Mouse (Mus musculus) lung, adult 2 months (tissue): Measurements from ENCODE around the gene Papola. TPM values are rescaled to one million over a fixed set of nuclear protein-coding genes. Genes with fewer than 3 reads are reported as not detected.
"Not testable (repeated sequence)": the region's sequence is repeated elsewhere in the genome, so short reads cannot be mapped to it uniquely, and the experiment has no call there.

ENCODE experiments used
- DNase-seq: peaks from one replicate; pipeline ENCODE4 v3.0.0; 2022
- H3K4me1 ChIP-seq: fragments of 200-500 bp; 2 replicates; pipeline ENCODE4 v1.6.1; 2011; ENCODE audit warnings: low read length; ENCODE audit not compliant: control insufficient read depth, insufficient read depth
- H3K4me3 ChIP-seq: fragments of 200-500 bp; replicated peaks from 2 replicates; pipeline ENCODE3; 2011; ENCODE audit warnings: low read depth, mild to moderate bottlenecking, control low read depth, low read length; ENCODE audit errors: extremely low read depth
- CTCF ChIP-seq: fragments of 200-500 bp; IDR thresholded peaks from 2 replicates; pipeline ENCODE4 v1.5.1; 2011; ENCODE audit warnings: mild to moderate bottlenecking, low read length, control low read depth; ENCODE audit not compliant: insufficient read depth
- POLR2A ChIP-seq: fragments of 200-500 bp; IDR thresholded peaks from 2 replicates; pipeline ENCODE4 v1.6.1; 2011; ENCODE audit warnings: low read depth, mild to moderate bottlenecking, control low read depth, low read length, borderline replicate concordance; ENCODE audit errors: extremely low read depth
- WGBS: fragments of 180-500 bp; shearing (Covaris S2); methylation state at CpG from one replicate; pipeline ENCODE4 v1.1.7; 2018; 5-methylcytosine and 5-hydroxymethylcytosine counted together
- polyA plus RNA-seq: library from polyadenylated mRNA; depleted of rRNA; stranded (reverse); fragments of >200 nt; gene quantifications from 2 replicates; pipeline ENCODE4 v1.2.3, GENCODE M21; 2012

Papola gene
- polyA plus RNA-seq, 1 experiment, result 40.4 TPM

DNA sequence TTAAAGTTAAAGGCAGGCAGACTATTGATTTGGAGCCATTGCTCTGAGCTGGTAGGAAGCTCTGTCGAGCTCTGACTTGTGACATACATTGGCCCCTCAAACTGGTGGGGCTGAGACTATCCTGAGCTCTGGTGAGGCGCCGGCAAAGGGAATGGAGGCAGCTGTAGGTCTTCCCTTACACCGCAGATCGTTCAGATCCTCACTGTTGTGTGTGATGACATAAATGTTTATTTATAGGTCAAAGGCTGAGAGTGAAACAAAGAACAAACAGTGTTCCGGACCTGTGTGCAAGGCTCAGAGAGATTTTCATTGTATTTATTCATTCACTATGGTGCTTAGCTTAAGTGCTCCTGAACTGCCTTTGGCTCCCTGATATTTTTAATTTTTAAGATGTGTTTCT, 50.4 kb downstream of the Papola start:
- TF ChIP-seq CTCF (no peak), POLR2A (no peak)
- Histone ChIP-seq H3K4me3 (no peak overlapping the region), H3K4me1 (no peaks in the 10 kb centered on the region)
- WGBS, result 38% methylated on average over 6 of the region's 6 CpGs
- DNase-seq, result no peak

DNA sequence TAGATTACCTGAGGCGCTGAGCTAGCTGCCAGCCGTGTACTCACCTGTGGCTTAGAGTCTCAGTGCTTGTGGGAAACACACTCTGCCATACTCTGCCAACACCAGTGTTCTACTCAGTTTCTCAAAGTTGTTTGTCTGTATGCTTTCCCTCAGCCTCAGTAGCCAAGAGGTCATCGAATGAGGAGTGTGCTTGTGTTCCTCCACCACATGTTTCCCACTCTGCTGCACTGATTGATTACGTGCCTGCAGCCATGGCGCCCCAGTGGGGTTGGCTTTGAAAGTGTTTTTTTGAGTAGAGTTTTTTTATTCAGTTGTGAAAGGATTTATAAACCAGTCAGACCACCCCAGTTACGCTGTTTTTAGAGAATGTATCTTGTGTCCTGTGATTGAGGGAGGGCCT, 51.1 kb downstream of the Papola start:
- Histone ChIP-seq H3K4me1 (no peaks in the 10 kb centered on the region), H3K4me3 (no peak overlapping the region)
- no peak for TF ChIP-seq POLR2A
- TF ChIP-seq CTCF, result no peak
- no peak for DNase-seq
- 76% methylated on average over 6 of the region's 6 CpGs for WGBS

DNA sequence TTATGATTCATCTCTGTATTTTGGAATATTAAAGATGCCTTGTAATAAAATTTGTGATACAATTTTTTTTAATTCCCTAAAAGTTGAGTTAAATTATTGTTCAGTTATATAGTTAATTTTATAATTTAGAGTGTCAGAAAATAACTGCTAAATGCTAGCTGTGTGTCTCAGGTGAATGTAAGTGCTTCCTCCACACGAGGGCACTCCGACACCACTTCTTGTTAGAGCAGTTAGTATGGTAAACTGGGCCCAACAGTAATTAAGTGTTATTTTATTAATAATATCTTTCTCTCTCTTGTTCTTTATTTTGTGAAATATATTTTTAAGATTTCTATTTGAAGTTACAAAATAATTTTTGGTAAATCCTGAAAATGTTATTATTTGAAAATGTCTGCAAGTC, 51.7 kb downstream of the Papola start:
- 0 out of 2 replicates have a peak, but pooled peaks have one; percentile 35 for TF ChIP-seq CTCF
- TF ChIP-seq POLR2A, result no peak
- DNase-seq, result no peak
- 74% methylated on average over 2 of the region's 2 CpGs for WGBS
- no peak overlapping the region for H3K4me3 ChIP-seq
- no peaks in the 10 kb centered on the region for H3K4me1 ChIP-seq

DNA sequence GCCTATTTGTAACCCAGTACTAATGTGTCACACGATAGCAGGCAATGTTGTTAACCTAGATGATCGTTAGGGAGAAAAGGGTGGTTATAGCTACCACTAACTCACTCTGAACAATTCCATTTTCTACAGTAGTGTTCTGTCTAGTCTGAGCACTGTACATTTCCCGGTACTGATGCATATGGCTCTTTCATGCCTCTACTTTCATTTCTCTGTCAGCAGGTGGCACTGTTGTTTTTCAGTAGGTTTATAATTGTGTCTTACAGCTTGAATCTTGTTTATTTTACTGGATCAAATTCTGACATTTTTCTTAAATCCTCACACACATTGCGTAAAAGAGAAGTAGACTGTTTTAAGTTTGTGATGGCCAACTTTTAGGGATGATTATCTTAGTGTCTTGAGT, 54.6 kb downstream of the Papola start:
- no peak for DNase-seq
- TF ChIP-seq CTCF, result no peak
- no peak for TF ChIP-seq POLR2A
- WGBS, result 71% methylated on average over 4 of the region's 4 CpGs

DNA sequence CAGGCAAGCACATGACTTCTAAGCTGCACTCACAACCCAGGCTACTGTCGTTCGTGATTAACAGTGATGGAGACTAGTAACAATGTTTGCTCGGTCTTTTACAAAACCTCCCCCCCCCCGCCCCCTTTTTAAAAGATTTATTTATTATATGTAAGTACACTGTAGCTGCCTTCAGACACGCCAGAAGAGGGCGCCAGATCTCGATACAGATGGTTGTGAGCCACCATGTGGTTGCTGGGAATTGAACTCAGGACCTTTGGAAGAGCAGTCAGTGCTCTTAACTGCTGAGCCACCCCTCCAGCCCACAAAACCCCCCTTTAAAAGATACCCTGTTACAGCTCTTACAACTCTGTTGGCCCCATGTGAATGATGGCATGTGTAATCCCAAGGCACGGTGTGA, 56.1 kb downstream of the Papola start:
- WGBS, result 95% methylated on average over 8 of the region's 8 CpGs
- DNase-seq, H3K4me3 ChIP-seq, H3K4me1 ChIP-seq: not testable (repeated sequence)

More for the DNA sequence above, 54.6 kb downstream of the Papola start:
- Histone ChIP-seq H3K4me3 (no peak overlapping the region), H3K4me1 (no peaks in the 10 kb centered on the region)

DNA sequence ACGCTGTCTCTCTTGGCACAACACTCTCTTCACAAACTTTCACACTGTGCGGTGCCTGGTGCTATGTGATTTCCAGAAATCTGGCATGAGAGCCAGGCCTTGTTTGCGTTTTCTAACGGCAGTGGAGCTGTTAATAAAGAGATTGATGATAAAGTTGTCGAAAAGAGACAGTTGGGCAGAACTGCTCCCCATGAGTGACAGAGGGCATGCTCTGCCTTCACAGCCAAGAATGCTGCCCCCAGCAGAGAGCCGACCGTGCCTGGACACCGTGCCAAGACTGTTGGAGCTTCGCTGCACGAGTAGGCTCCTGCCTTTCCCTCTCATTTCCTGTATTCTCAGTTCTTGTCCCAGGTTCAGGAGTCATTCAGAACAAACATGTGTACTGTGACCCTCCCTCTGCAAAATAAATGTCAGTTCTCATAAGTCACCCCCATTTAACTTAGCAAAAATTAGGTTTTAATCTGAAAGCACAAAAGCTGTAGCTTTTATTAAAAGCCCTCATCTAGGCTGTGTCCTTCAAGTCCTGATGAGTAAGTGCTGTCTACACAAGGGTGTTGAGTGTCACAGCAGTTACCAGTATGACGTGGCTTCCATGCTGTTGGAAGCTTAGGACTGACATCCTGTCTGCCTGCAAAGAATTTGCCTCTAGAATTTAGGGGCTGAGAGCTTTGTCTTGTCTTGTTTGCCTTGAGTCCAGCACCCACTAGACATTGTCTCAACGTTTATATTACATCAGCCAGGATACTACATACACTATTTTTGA, 58.9 kb downstream of the Papola start:
- TF ChIP-seq POLR2A, result no peak
- TF ChIP-seq CTCF, result no peak
- Histone ChIP-seq H3K4me3 (no peak overlapping the region), H3K4me1 (no peaks in the 10 kb centered on the region)
- DNase-seq, result no peak
- WGBS, result 44% methylated on average over 12 of the region's 12 CpGs

DNA sequence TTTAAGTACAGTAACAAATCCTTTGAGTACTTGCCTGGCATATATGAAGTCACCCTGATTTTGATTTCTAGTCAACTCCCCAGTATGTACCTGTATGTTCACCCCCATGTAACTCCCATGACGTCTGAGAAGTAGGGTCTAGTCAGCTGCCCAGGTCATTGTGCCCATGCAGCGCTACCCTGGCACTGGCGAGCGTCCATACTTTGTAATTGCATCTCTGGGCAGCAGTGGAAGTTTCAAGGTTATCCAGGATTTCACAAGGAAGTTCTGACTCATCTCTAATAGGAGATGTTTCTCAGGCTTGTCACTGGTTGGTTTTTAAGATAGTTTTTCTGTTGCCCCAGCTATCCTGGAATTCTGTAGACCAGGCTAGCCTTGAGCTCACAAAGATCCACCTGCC, 59.9 kb downstream of the Papola start:
- DNase-seq, result no peak
- 87% methylated on average over 4 of the region's 4 CpGs for WGBS
- no peaks in the 10 kb centered on the region for H3K4me1 ChIP-seq
- TF ChIP-seq CTCF, result no peak
- no peak for TF ChIP-seq POLR2A
- H3K4me3 ChIP-seq, result no peak overlapping the region

DNA sequence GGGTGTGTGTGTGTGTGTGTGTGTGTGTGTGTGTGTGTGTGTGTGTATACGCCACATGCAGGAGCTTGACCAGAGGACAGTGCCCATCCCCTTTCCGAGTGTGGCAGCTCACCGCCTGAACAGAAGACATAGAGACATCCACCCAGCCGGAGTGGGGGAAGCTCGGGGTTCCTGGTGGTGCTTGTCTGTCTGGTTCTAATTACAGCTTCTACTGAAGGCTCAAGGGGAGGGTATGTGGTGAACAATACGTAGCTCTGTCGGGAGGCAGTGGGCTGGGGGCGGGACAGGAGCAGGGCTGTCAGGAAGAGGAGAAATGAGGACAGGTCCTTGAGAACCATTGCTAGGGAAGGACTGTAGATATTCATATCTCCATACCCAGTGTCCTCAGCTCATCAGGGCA, 64.6 kb downstream of the Papola start:
- DNase-seq, result no peak
- 71% methylated on average over 8 of the region's 8 CpGs for WGBS
- no peak overlapping the region for H3K4me3 ChIP-seq
- H3K4me1 ChIP-seq, result no peaks in the 10 kb centered on the region
- no peak for TF ChIP-seq POLR2A
- TF ChIP-seq CTCF, result no peak

DNA sequence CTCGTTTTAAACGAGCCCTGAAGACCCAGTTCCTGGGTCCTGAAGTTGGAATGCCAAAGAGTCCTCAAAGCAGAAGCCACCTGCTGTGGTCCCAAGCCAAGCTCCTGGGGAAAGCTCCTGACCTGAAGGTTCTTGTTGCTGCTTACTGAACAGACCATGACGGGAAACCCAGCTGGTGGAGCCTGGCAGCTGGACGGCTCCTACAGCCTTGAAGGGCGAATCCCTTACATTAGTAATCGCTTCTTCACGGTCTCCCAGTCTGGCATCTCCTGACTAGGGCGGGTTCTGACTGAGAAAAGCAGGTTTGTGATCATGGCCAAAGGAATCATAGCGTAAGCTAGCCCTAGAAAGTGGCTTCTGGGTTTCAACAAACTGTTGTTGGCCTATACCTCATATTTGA, 66.2 kb downstream of the Papola start:
- TF ChIP-seq POLR2A (no peak), CTCF (no peak)
- Histone ChIP-seq H3K4me3 (no peak overlapping the region), H3K4me1 (no peaks in the 10 kb centered on the region)
- 78% methylated on average over 9 of the region's 9 CpGs for WGBS
- no peak for DNase-seq

DNA sequence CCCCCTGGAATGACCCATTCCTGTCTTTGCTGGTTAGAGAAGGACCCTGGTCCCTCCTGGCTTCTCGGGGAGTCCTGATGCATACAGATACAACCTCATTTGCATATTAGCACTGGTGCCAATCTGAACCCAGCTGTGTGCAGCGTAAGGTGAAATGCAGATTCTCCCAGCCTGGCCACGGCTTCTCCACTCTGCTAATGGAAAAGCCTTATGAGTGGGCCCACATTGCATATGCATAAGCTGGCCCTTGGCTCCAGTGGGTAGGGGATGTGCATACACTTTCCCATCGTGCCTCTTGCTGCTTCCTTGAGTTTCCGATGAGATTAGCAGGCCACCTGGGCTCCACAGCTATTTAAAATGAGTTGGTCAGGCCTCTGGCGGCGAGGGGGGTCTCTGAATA, 68.3 kb downstream of the Papola start:
- WGBS, result 68% methylated on average over 7 of the region's 7 CpGs
- Histone ChIP-seq H3K4me1 (no peaks in the 10 kb centered on the region), H3K4me3 (no peak overlapping the region)
- DNase-seq, result no peak
- no peak for TF ChIP-seq CTCF
- no peak for TF ChIP-seq POLR2A
